Comparison of ENCODE assay signal across 8 mouse cellular contexts in the genomic region with DNA sequence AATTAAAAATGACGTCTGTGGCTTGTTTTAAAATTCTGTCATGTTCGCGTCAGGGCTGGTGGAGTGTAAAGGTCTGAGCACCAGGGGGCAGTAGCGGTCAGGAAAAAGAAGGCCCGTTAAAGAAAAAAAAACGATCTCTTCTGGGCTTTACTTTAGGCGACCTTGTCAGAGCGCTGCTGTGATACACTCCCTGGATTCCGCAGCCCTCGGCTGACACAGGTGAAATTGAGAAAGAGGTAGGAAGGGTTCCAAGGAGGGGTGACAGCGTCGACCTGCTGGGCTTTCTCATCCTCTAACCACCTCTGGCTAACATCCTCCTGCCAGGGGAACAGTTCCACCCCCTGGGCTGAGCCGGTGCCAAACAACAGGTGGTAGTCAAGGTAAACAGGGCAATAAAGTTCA. TPM values are rescaled to one million over a fixed set of nuclear protein-coding genes. Genes with fewer than 3 reads are reported as not detected.
DNase-seq lines count a peak whose midpoint lies in the region; ATAC-seq lines count a peak whose summit lies in the region.

No protein-coding gene starts in this region.

- H3K4me3 ChIP-seq in liver, embryonic 13.5 days (replicated peaks), result 0 out of 2 replicates have a peak overlapping the region, but pooled peaks have one; percentile 18

- ATAC-seq in liver, embryonic 13.5 days (ENCODE audit: low read depth), result no peak; the same call in 1 of the 2 replicates

- peak overlapping the region; percentile 45 for H3K4me2 ChIP-seq in liver, embryonic 13.5 days

- peak overlapping the region; percentile 33; the same call in 1 of the 2 replicates for H3K9ac ChIP-seq in liver, embryonic 13.5 days

- no peaks in the 10 kb centered on the region for H3K36me3 ChIP-seq in liver, embryonic 13.5 days

- WGBS in liver, embryonic 13.5 days (ENCODE audit: insufficient replicate concordance), result 5% methylated on average over 13 of the region's 13 CpGs

- no peaks in the 10 kb centered on the region for H3K9me3 ChIP-seq in liver, embryonic 13.5 days (replicated peaks)

- H3K4me1 ChIP-seq in liver, embryonic 13.5 days (replicated peaks), result peaks cover 6% of the 10 kb centered on the region

- H3K27me3 ChIP-seq in liver, embryonic 13.5 days, result peaks cover 7% of the 10 kb centered on the region; the same call in 1 of the 2 replicates

- DNase-seq in right cerebral cortex, postnatal 14 days, result peak; percentile 79
- no peak for DNase-seq in right cerebral cortex, postnatal 36 days (ENCODE audit: low spot score in 2 of 2)
- DNase-seq in cerebellum, postnatal 10 days, result peak; percentile 88 to 92
- DNase-seq in gastrocnemius, adult 18-20 months (ENCODE audit: low spot score), result peak; percentile 55
- peak; percentile 91 for DNase-seq in induced T-regulatory cell, adult 2 months (ENCODE audit: low read depth)
- peak; percentile 51 for DNase-seq in liver, embryonic 13.5 days
- DNase-seq in natural killer cell, adult 2 months (ENCODE audit: low spot score in 2 of 2), result peak; percentile 55 to 71
- peak; percentile 21 to 76 for DNase-seq in thymus, postnatal 10 days (ENCODE audit: low spot score in 2 of 2)

- no peak overlapping the region for H3K27ac ChIP-seq in liver, embryonic 13.5 days

RNA-seq across cellular contexts. Expression of a gene that starts 20.9 kb away (rescaled TPM):
- total RNA-seq in gastrocnemius, adult 18-20 months (2021), result 10 to 100 TPM; 53.1 to 54.1 TPM
- 248 and 292 TPM in 2 replicates for polyA plus RNA-seq in liver, embryonic 13.5 days (2015; fragmentation: Nextera tagmentation; extraction: Ambion mirVana)

Comparison
In these comparisons a context has a peak if more than half of its experiments do, and no peak if none do; other contexts are left out.
1. DNase-seq: peak in right cerebral cortex, postnatal 14 days (single experiment), cerebellum, postnatal 10 days (2 of 2), gastrocnemius, adult 18-20 months (single experiment), induced T-regulatory cell, adult 2 months (single experiment), liver, embryonic 13.5 days (single experiment), natural killer cell, adult 2 months (2 of 2) and thymus, postnatal 10 days (2 of 2); none in right cerebral cortex, postnatal 36 days (0 of 2).